Mouse (Mus musculus): ENCODE results near the gene Kdm4b. TPM values are rescaled to one million over a fixed set of nuclear protein-coding genes. Genes with fewer than 3 reads are reported as not detected.

Gene Kdm4b
- polyA plus RNA-seq, 1 experiment from 2014 or later: 6.1 TPM

GRCm38 (mm10) chr17:56329267-56329666 lies 3.4 kb downstream of the Kdm4b start:
- Histone ChIP-seq H3K36me3 (peaks cover 3% of the 10 kb centered on the region; the same call in 1 of the 2 replicates), H3K27me3 (no peaks in the 10 kb centered on the region), H3K9me3 (replicated peaks) (no peaks in the 10 kb centered on the region), H3K27ac (no peak overlapping the region), H3K4me3 (replicated peaks) (no peak overlapping the region), H3K9ac (no peak overlapping the region), H3K4me2 (no peak overlapping the region), H3K4me1 (replicated peaks) (peaks cover 60% of the 10 kb centered on the region)
- DNase-seq: no peak
- no peak for ATAC-seq (ENCODE audit: low read depth)

GRCm38 (mm10) chr17:56330345-56330744 lies 4.5 kb downstream of the Kdm4b start:
- H3K4me1 ChIP-seq (replicated peaks): peaks cover 52% of the 10 kb centered on the region
- H3K4me3 ChIP-seq (replicated peaks): no peak overlapping the region
- H3K27me3 ChIP-seq: no peaks in the 10 kb centered on the region
- H3K27ac ChIP-seq: no peak overlapping the region
- no peaks in the 10 kb centered on the region for H3K9me3 ChIP-seq (replicated peaks)
- H3K9ac ChIP-seq: no peak overlapping the region
- H3K36me3 ChIP-seq: no peaks in the 10 kb centered on the region
- DNase-seq (no peak), ATAC-seq (ENCODE audit: low read depth) (no peak)
- H3K4me2 ChIP-seq: no peak overlapping the region
- 72% methylated on average over 3 of the region's 3 CpGs for WGBS (ENCODE audit: insufficient replicate concordance)

- Histone ChIP-seq H3K4me1 (replicated peaks) (peaks cover 56% of the 10 kb centered on the region), H3K9ac (no peak overlapping the region), H3K27ac (no peak overlapping the region), H3K4me2 (no peak overlapping the region), H3K9me3 (replicated peaks) (no peaks in the 10 kb centered on the region), H3K4me3 (replicated peaks) (no peak overlapping the region), H3K36me3 (no peaks in the 10 kb centered on the region), H3K27me3 (no peaks in the 10 kb centered on the region)
- ATAC-seq (ENCODE audit: low read depth) (no peak), DNase-seq (no peak)
Observed at GRCm38 (mm10) chr17:56331256-56331655, 5.4 kb downstream of the Kdm4b start.

GRCm38 (mm10) chr17:56332987-56333386 lies 7.1 kb downstream of the Kdm4b start:
- Histone ChIP-seq H3K4me3 (replicated peaks) (no peak overlapping the region), H3K4me2 (no peak overlapping the region), H3K9ac (no peak overlapping the region), H3K36me3 (no peaks in the 10 kb centered on the region), H3K27ac (no peak overlapping the region), H3K4me1 (replicated peaks) (peaks cover 48% of the 10 kb centered on the region), H3K9me3 (replicated peaks) (no peaks in the 10 kb centered on the region), H3K27me3 (no peaks in the 10 kb centered on the region)
- WGBS (ENCODE audit: insufficient replicate concordance): 56% methylated on average over 8 of the region's 8 CpGs
- no peak for DNase-seq
- no peak for ATAC-seq (ENCODE audit: low read depth)

GRCm38 (mm10) chr17:56337190-56337589 lies 11.3 kb downstream of the Kdm4b start:
- DNase-seq: peak; percentile 47

GRCm38 (mm10) chr17:56337791-56338190 lies 11.9 kb downstream of the Kdm4b start:
- ATAC-seq (ENCODE audit: low read depth) (no peak), DNase-seq (no peak)
- WGBS (ENCODE audit: insufficient replicate concordance): 55% methylated on average over 6 of the region's 6 CpGs
- Histone ChIP-seq H3K4me1 (replicated peaks) (peaks cover 49% of the 10 kb centered on the region), H3K9me3 (replicated peaks) (no peaks in the 10 kb centered on the region), H3K9ac (no peak overlapping the region), H3K36me3 (no peaks in the 10 kb centered on the region), H3K27me3 (no peaks in the 10 kb centered on the region), H3K4me2 (no peak overlapping the region), H3K4me3 (replicated peaks) (no peak overlapping the region), H3K27ac (no peak overlapping the region)

More at GRCm38 (mm10) chr17:56337190-56337589, 11.3 kb downstream of the Kdm4b start:
- Histone ChIP-seq H3K4me2 (no peak overlapping the region), H3K9ac (no peak overlapping the region), H3K4me3 (replicated peaks) (no peak overlapping the region), H3K9me3 (replicated peaks) (no peaks in the 10 kb centered on the region), H3K27ac (no peak overlapping the region), H3K27me3 (no peaks in the 10 kb centered on the region), H3K4me1 (replicated peaks) (peaks cover 44% of the 10 kb centered on the region), H3K36me3 (no peaks in the 10 kb centered on the region)
- WGBS (ENCODE audit: insufficient replicate concordance): 27% methylated on average over 4 of the region's 4 CpGs
- ATAC-seq (ENCODE audit: low read depth): 0 out of 2 replicates have a peak, but pooled peaks have one; percentile 16

GRCm38 (mm10) chr17:56338909-56339308 lies 13.0 kb downstream of the Kdm4b start:
- H3K4me2 ChIP-seq: no peak overlapping the region
- H3K9ac ChIP-seq: no peak overlapping the region
- H3K36me3 ChIP-seq: no peaks in the 10 kb centered on the region
- H3K4me3 ChIP-seq (replicated peaks): no peak overlapping the region
- no peaks in the 10 kb centered on the region for H3K9me3 ChIP-seq (replicated peaks)
- H3K4me1 ChIP-seq (replicated peaks): peaks cover 57% of the 10 kb centered on the region
- WGBS (ENCODE audit: insufficient replicate concordance): 33% methylated on average over 4 of the region's 4 CpGs
- 0 out of 2 replicates have a peak, but pooled peaks have one; percentile 41 for ATAC-seq (ENCODE audit: low read depth)
- no peak overlapping the region for H3K27ac ChIP-seq
- DNase-seq: peak; percentile 35
- H3K27me3 ChIP-seq: no peaks in the 10 kb centered on the region

- Histone ChIP-seq H3K27ac (no peak overlapping the region), H3K36me3 (no peaks in the 10 kb centered on the region), H3K27me3 (no peaks in the 10 kb centered on the region), H3K4me3 (replicated peaks) (no peak overlapping the region), H3K4me2 (no peak overlapping the region), H3K4me1 (replicated peaks) (peaks cover 68% of the 10 kb centered on the region), H3K9me3 (replicated peaks) (no peaks in the 10 kb centered on the region), H3K9ac (no peak overlapping the region)
- no peak for DNase-seq
- ATAC-seq (ENCODE audit: low read depth): no peak
Observed at GRCm38 (mm10) chr17:56340717-56341116, 14.9 kb downstream of the Kdm4b start.

- Histone ChIP-seq H3K9ac (peak overlapping the region; percentile 26; the same call in 1 of the 2 replicates), H3K4me2 (no peak overlapping the region), H3K36me3 (no peaks in the 10 kb centered on the region), H3K9me3 (replicated peaks) (no peaks in the 10 kb centered on the region), H3K4me3 (replicated peaks) (no peak overlapping the region), H3K27ac (peak overlapping the region; percentile 48), H3K4me1 (replicated peaks) (peaks cover 79% of the 10 kb centered on the region), H3K27me3 (no peaks in the 10 kb centered on the region)
- DNase-seq (no peak), ATAC-seq (ENCODE audit: low read depth) (no peak)
- 56% methylated on average over 3 of the region's 3 CpGs for WGBS (ENCODE audit: insufficient replicate concordance)
Observed at GRCm38 (mm10) chr17:56343466-56343865, 17.6 kb downstream of the Kdm4b start.

GRCm38 (mm10) chr17:56345364-56345763 lies 19.5 kb downstream of the Kdm4b start:
- WGBS (ENCODE audit: insufficient replicate concordance): 61% methylated on average over 2 of the region's 2 CpGs

GRCm38 (mm10) chr17:56348128-56348527 lies 22.3 kb downstream of the Kdm4b start:
- peak overlapping the region; percentile 6 for H3K4me3 ChIP-seq (replicated peaks)
- ATAC-seq (ENCODE audit: low read depth) (peak; percentile 86), DNase-seq (peak; percentile 64)
- no peaks in the 10 kb centered on the region for H3K9me3 ChIP-seq (replicated peaks)
- peak overlapping the region; percentile 57 for H3K9ac ChIP-seq
- 44% methylated on average over 4 of the region's 4 CpGs for WGBS (ENCODE audit: insufficient replicate concordance)
- peak overlapping the region; percentile 54 for H3K4me2 ChIP-seq
- H3K4me1 ChIP-seq (replicated peaks): peaks cover 66% of the 10 kb centered on the region
- H3K27me3 ChIP-seq: no peaks in the 10 kb centered on the region
- peak overlapping the region; percentile 82 for H3K27ac ChIP-seq
- peaks cover 16% of the 10 kb centered on the region for H3K36me3 ChIP-seq

More at GRCm38 (mm10) chr17:56345364-56345763, 19.5 kb downstream of the Kdm4b start:
- Histone ChIP-seq H3K27me3 (no peaks in the 10 kb centered on the region), H3K27ac (no peak overlapping the region), H3K36me3 (no peaks in the 10 kb centered on the region), H3K9me3 (replicated peaks) (no peaks in the 10 kb centered on the region), H3K4me3 (replicated peaks) (no peak overlapping the region), H3K4me2 (no peak overlapping the region), H3K4me1 (replicated peaks) (peaks cover 93% of the 10 kb centered on the region), H3K9ac (no peak overlapping the region)
- ATAC-seq (ENCODE audit: low read depth): no peak
- DNase-seq: no peak

- no peaks in the 10 kb centered on the region for H3K9me3 ChIP-seq (replicated peaks)
Observed at GRCm38 (mm10) chr17:56348586-56348985, 22.7 kb downstream of the Kdm4b start.

More at GRCm38 (mm10) chr17:56348586-56348985, 22.7 kb downstream of the Kdm4b start:
- Histone ChIP-seq H3K9ac (peak overlapping the region; percentile 57), H3K4me3 (replicated peaks) (peak overlapping the region; percentile 6; the same call in 1 of the 2 replicates), H3K27ac (peak overlapping the region; percentile 82), H3K36me3 (peaks cover 21% of the 10 kb centered on the region), H3K4me1 (replicated peaks) (peaks cover 61% of the 10 kb centered on the region), H3K4me2 (peak overlapping the region; percentile 54), H3K27me3 (no peaks in the 10 kb centered on the region)
- no peak for DNase-seq
- ATAC-seq (ENCODE audit: low read depth): peak; percentile 75

Measured in liver, embryonic 13.5 days (tissue).